Mouse (Mus musculus) left cerebral cortex, adult 8-10 months (tissue): ENCODE results near the gene Poll. TPM values are rescaled to one million over a fixed set of nuclear protein-coding genes. Genes with fewer than 3 reads are reported as not detected.

Experiments used
- DNase-seq, 2 experiments: peaks; one replicate each; pipeline ENCODE4 v3.0.0; 2022; ENCODE audit warnings: low spot score in 2 of 2
- total RNA-seq, 4 experiments: library from RNA; stranded (reverse); gene quantifications; 2 replicates each; pipeline ENCODE4 v1.2.4; 2022

The Poll gene
- total RNA-seq, 4 experiments from 2014 or later = 9.3 to 11.4 (median 10.6) TPM

DNA sequence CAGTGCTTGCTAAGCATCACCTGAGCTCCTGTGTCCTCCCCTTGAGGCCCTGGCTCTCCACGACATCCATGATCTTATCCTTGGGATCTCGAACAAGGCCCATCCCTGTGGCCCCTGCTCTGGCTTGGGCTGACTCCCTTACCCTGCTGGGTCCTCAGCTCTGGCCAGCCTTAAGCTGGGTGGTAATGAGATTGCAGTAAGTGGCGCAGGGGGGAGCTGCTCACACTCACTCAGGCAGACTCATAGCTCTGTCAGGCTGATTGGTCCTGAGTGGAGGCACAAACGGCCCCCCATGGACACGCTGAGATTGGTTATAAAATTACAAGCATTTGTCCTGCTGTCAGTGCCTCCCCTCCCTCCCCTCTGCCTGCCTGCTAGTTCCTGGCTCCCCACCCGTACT, 24.4 kb downstream of the Poll start:
- no peak for DNase-seq

DNA sequence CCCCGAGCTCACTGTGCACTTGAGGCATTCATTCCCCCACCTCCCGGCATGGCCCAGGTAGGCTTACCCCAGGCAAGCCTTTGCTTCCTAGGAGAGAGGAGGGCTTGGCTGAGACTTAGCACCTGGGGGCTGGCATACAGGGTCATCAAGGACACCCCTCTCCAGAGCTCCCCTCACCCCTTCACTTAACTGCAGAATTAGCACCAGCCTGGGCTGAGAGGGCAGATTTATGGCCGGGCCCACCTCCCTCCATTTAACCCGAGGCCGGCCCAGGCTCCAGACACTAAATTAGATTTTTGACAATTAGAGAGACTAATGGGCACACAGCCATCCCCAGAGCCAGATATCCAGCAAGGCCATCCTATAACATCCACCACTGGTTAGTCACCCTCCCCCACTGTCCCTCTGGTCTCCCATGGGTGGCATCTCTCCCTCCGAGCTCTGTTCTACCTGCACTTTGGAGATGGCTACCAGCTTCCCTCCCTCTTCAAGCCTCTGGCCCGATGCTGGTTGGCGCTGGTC, 25.1 kb downstream of the Poll start:
- no peak for DNase-seq

DNA sequence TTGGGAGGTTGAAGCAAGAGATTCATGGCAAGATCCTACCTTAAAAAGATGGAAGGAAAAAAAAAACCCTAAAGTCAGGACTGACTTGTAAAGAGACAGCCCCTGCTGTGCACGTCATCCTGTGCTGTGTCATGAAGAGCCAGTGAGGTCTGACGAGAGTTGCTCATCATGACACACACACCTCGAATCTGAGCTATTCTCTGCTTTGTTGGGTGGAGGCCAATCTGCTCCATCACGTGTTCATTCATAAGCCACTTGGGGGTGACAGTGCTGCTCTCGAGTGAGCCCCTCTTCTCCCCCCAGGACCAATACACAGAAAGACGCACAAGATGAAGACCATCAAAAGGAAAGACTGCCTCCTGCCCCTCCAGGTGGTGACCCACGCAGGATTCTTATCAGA, 26.7 kb downstream of the Poll start:
- DNase-seq = no peak

DNA sequence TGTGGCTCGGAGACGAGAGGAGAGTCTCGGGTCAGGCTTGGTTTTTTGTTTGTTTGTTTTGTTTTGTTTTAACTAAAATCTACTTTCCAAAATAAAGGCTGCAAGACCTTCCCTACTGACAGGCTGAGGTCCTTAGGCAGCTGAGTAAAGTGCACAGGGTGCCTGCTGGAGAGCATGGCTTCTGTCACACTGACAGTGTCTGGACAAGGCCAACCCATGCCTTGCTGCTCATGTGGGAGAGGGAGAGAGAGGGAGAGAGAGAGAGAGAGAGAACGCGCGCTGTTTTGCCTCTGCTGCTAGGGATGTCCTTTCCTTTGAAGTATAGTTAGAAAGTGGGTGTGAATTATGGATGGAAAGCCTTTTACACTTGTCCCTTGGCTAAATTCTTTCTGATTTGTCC, 28.8 kb downstream of the Poll start:
- DNase-seq = no peak

DNA sequence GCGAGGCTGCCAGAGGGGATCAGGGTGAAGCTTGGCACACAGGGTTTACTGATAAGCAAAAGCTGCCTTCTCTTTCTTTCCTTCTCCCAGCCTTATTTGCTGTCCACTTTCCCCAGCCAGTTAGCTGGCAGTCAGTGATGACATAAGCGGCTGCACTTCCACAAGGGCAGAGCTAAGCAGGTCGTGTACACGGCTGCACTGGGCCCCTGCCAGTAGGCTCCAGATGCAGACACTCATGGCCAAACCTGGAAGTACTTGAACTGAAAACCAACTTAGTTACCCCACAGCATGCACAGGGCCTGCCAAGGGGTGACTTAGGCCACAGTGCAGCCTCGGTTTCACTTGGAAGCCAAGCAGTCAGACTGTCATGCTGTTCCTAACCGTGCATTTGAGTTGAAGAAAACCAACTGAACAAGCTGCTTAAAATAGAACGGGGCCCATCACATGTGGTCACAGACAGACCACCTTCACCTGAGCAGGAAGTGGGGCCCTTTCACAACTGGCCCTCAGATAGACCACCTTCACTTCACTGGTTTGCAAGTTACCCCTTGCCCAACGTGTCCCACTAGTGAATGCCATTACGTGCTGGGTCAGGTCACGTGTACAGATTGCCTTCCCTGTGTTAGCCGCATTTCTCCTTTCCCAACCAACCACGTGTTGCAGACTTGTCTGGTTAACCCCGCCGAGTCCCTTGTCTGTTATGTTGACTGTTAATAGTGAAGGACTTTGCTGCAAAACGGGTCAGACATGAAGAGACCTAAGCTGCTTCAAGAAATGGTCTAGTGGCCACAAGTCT, 29.9 kb downstream of the Poll start:
- DNase-seq = no peak

DNA sequence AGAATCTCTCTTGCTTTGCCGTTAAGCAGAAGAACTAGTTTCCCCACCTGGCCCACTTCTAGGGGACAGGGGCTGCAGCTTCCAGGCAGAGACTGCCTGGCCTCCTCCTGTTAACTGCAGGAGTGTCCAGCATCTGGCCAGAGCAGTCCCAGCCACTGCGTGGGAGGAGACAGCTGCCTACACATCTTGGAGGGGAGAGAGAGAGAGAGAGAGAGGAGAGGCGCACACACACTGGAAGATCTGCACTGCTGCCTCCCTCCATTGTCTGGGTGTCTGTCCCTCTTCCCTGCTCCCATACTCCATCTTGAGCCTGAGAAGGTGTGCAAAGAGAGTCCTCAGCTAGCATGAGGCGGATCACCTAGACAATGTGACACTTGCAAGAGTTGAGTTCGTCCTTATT, 31.0 kb downstream of the Poll start:
- DNase-seq = no peak

DNA sequence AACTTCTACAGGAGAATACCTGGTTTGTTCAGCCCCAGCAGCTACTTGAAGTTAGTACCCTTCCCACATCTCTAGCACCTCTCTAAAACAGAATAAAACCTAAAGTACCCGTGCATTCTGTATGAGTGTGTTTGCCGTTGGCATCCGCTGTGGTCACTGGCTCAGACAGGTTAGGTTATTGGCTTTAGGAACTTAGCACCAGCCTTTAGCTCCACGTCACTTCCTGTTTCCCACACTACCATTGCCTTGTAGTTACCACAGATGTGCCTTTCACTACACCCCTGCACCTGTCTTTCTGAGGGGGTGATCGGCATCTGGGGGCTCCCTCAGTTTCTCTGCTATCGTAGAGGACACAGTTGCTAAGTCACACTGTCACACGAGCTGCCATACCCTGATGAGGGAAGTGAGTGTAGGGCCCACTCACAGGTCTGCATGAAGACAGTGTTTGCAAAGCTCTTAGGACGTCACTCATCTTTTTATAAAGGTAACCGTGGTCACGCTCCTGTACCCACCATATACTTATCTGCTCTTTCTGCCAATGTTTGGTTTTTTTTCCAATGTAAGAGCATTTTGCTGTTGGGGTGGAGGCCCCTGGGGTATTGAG, 32.3 kb downstream of the Poll start:
- no peak for DNase-seq

DNA sequence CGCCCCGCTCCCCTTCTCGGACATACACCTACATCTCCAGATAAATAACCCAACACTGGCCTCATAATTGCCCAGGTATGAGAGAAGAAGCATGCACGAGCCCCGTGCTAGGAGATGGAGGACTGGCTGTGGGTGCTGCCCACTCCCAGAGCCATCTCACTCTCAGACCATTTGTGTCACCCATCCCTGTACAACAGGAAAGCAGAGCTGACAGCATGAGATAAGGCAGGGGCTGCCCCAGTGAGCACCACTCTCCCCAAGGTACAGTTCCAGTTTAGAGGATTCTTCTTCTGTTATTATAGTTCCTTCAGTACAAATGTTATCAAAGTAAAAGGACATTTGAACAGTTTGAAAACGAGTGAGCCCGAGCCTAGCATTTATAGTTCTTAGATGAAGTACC, 32.9 kb downstream of the Poll start:
- no peak for DNase-seq

DNA sequence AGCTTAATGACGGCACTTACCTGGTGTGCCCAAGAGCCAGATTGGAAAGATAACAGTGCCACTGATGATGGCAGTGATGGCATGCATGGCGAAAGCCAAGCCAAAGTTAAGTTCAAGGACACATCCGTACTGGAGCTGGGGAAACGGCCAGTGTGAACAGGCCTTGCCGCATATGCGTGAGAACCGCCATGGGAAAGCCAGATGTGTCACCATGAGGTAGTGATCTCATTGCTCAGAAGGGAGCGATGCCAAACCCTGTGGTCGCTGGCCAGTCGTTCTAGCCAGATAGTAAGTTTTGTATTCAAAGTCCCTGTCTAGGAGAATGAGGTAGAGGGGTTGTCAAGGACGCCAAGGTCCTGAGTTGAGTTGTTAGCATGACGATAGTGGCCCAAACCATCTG, 44.1 kb downstream of the Poll start:
- DNase-seq = no peak

DNA sequence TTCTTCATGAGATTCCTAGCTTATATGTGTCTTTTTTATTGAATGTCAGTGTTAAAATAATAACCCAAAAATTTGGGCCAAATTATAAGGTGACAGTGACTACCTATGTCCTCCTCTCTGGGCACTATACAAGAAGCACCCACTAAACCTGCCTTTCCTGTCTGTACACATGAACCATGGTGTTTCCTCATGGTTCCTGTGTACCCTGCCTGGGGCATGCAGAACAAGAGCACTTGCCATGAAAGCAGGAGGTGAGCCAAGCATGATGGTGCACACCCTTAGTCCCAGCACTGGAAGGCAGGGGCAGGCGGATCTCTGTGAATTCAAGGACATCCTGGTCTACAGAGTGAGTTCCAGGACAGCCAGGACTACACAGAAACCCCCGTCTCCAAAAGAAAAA, 45.0 kb downstream of the Poll start:
- DNase-seq = no peak

DNA sequence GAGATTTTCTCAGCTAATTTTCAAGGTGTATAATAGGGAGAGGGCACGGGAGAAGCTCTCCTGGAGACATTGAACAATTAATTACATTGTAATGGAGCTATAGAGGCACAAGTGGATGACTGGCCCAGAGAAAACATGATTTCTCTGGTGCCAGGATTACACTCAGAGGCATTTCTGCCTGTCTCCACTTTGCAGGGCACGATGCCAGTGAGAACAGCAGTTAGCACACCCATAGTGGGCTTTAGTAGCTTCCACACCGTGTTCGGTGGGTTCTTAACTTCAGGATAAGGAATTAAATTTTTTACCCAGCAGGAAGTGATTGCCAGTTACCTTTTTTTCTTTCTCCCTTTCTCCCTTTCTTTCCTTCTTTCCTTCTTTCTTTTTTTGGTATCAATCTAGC, 48.9 kb downstream of the Poll start:
- DNase-seq = no peak

DNA sequence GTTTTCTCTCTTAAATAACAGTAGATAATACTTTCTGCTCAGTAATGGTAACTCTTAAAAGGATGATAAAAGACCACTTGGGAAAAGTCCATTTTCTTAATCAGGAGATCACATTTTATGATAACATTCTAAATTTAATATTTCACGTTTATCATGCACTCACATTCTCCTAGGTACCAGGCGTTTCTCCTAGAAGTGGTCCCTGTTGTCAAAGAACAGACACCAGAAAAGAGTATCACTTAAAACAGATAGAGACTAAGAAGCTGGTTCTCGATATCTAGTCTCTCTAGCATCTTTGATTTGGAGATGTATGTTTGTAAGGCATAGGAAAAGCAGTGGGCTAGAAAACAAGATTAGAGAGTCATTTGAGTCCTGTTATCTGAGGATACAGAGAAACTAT, 49.7 kb downstream of the Poll start:
- no peak for DNase-seq

DNA sequence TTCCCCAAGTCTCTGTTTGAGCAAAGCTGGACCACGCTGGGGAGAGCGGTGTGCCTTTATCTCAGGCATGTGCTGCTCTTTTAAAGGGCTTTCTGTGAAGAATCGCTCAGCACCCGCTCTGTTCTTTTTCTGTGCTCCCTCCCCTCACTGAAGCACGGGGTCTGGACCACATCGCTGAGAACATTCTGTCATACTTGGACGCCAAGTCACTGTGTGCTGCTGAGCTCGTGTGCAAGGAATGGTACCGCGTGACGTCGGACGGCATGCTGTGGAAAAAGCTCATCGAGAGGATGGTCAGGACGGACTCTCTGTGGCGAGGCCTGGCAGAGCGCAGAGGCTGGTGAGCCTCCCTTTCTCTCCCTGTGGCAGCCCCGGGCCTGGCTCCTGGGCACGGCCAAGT, 52.8 kb downstream of the Poll start:
- DNase-seq = no peak

DNA sequence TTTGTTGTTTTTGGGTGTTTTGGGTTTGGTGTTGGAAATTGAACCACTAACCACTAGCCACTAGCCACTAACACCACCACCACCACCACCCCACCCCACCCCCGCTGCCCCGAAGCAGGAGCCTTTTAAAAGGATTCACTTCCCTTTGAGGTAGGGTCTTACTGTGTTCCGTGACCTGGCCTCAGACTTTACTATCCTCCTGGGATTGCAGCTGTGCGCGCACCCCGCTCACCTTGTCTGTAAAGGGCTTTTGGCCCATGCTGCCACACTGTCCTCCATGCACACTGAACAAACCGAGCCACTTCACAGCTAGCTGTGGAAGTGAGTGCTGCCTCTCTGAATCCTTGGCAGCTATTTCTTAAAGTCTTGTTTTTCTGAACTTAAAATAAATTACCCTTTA, 54.9 kb downstream of the Poll start:
- DNase-seq = no peak

Other genes starting within 250 kb of the Poll start
- 100 to 1,000 TPM in 1 of 4 experiments, 10 to 100 TPM in 3; 95.8 to 104 (median 97.6) TPM for gene Btrc, start 196.8 kb downstream of the Poll start, total RNA-seq
- gene Gm17018, start 84 bp upstream of the Poll start, total RNA-seq = 10 to 100 TPM; 60.3 to 75.7 (median 69.0) TPM
- gene Fbxw4, start 99.8 kb upstream of the Poll start, total RNA-seq = 10 to 100 TPM; 38.2 to 42.3 (median 39.7) TPM
- not detected for gene Fgf8, start 182.4 kb upstream of the Poll start, total RNA-seq
- 1 to 10 TPM; 4.7 to 6.8 (median 5.7) TPM for gene Npm3, start 189.1 kb upstream of the Poll start, total RNA-seq
- 100 to 1,000 TPM; 142 to 157 (median 154) TPM for gene Mgea5, start 223.3 kb upstream of the Poll start, total RNA-seq